Mouse (Mus musculus) layer of hippocampus, adult 18-20 months (tissue): Measurements from ENCODE around the gene Setd1b. TPM values are rescaled to one million over a fixed set of nuclear protein-coding genes. Genes with fewer than 3 reads are reported as not detected.
A peak's percentile ranks its signal among the peaks of the same experiment; 100 is the strongest.

Experiments
- DNase-seq, 2 experiments: peaks; one replicate each; pipeline ENCODE4 v3.0.0; 2022; ENCODE audit warnings: low spot score in 2 of 2
- total RNA-seq, 2 experiments: library from RNA; stranded (reverse); gene quantifications; 2 replicates each; pipeline ENCODE4 v1.2.3; 2021

Gene Setd1b
- total RNA-seq, 2 experiments from 2014 or later, result 34.8 to 37.4 TPM

- peak; percentile 81 to 91 for DNase-seq
Observed at GRCm38 (mm10) chr5:123138953-123139721, 2.9 kb upstream of the Setd1b start.

GRCm38 (mm10) chr5:123139722-123140627 is 2.0 kb upstream of the Setd1b start:
- no peak for DNase-seq

- peak; percentile 91 to 98 for DNase-seq
Observed at GRCm38 (mm10) chr5:123140694-123141554, 1.1 kb upstream of the Setd1b start.

GRCm38 (mm10) chr5:123141555-123142160 is 335 bp upstream of the Setd1b start:
- DNase-seq, result no peak

GRCm38 (mm10) chr5:123143251-123143970 is 1.4 kb downstream of the Setd1b start:
- no peak for DNase-seq

GRCm38 (mm10) chr5:123143971-123144745 is 2.2 kb downstream of the Setd1b start:
- DNase-seq, result no peak

GRCm38 (mm10) chr5:123144746-123145590 is 3.0 kb downstream of the Setd1b start:
- DNase-seq, result no peak

GRCm38 (mm10) chr5:123146357-123146756 is 4.4 kb downstream of the Setd1b start:
- DNase-seq, result no peak

- DNase-seq, result no peak
Observed at GRCm38 (mm10) chr5:123147569-123147968, 5.6 kb downstream of the Setd1b start.

GRCm38 (mm10) chr5:123148073-123148722 is 6.2 kb downstream of the Setd1b start:
- DNase-seq, result no peak

- peak; percentile 80 to 96 for DNase-seq
Observed at GRCm38 (mm10) chr5:123149451-123150400, 7.7 kb downstream of the Setd1b start.

GRCm38 (mm10) chr5:123150641-123151040 is 8.6 kb downstream of the Setd1b start:
- DNase-seq, result no peak

GRCm38 (mm10) chr5:123151077-123151476 is 9.1 kb downstream of the Setd1b start:
- no peak for DNase-seq

- DNase-seq, result no peak
Observed at GRCm38 (mm10) chr5:123151707-123152362, 9.8 kb downstream of the Setd1b start.

- DNase-seq, result no peak
Observed at GRCm38 (mm10) chr5:123152901-123153300, 10.9 kb downstream of the Setd1b start.

- peak in 1 of 2 experiments; percentile 85 for DNase-seq
Observed at GRCm38 (mm10) chr5:123155425-123155824, 13.4 kb downstream of the Setd1b start.
